Mouse (Mus musculus) cerebellum, adult 2 months (tissue): ENCODE results near the gene 4930404N11Rik. TPM values are rescaled to one million over a fixed set of nuclear protein-coding genes. Genes with fewer than 3 reads are reported as not detected.

ENCODE experiments used
- DNase-seq, 2 experiments: peaks; one replicate each; pipeline ENCODE4 v3.0.0; 2021
- H3K27ac ChIP-seq: fragments of 200-500 bp; 2 replicates; pipeline ENCODE4 v1.5.1; 2012; ENCODE audit warnings: low read length, control low read depth, inconsistent platforms; ENCODE audit not compliant: insufficient read depth
- H3K27me3 ChIP-seq: fragments of 200-500 bp; 2 replicates; pipeline ENCODE4 v1.6.1; 2012; ENCODE audit warnings: inconsistent platforms, mild to moderate bottlenecking, low read length, moderate library complexity; ENCODE audit not compliant: control insufficient read depth, insufficient read depth
- H3K4me1 ChIP-seq: fragments of 200-500 bp; 2 replicates; pipeline ENCODE4 v1.6.1; 2011; ENCODE audit warnings: low read length; ENCODE audit not compliant: control insufficient read depth, insufficient read depth
- H3K4me3 ChIP-seq: fragments of 200-500 bp; replicated peaks from 2 replicates; pipeline ENCODE3; 2011; ENCODE audit warnings: mild to moderate bottlenecking, low read depth, low read length, control low read depth; ENCODE audit not compliant: insufficient read depth
- CTCF ChIP-seq: fragments of 200-500 bp; IDR thresholded peaks from 2 replicates; pipeline ENCODE4 v1.5.1; 2011; ENCODE audit warnings: low read depth, mild to moderate bottlenecking, control low read depth, low read length, moderate library complexity, borderline replicate concordance; ENCODE audit not compliant: insufficient read depth
- POLR2A ChIP-seq: fragments of 200-500 bp; IDR thresholded peaks from 2 replicates; pipeline ENCODE4 v1.6.1; 2011; ENCODE audit warnings: low read length, control low read depth, borderline replicate concordance; ENCODE audit not compliant: insufficient read depth
- WGBS: fragments of 180-500 bp; shearing (Covaris S2); methylation state at CpG from one replicate; pipeline ENCODE4 v1.1.7; 2018; 5-methylcytosine and 5-hydroxymethylcytosine counted together
- polyA plus RNA-seq: library from polyadenylated mRNA; depleted of rRNA; stranded (reverse); fragments of >200 nt; gene quantifications from 2 replicates; pipeline ENCODE4 v1.2.3, GENCODE M21; 2012

Gene 4930404N11Rik
- polyA plus RNA-seq, 1 experiment = 0.36 TPM

- no peak for DNase-seq
- peaks cover 15% of the 10 kb centered on the region for H3K4me1 ChIP-seq
- TF ChIP-seq CTCF (no peak), POLR2A (no peak)
- no peak overlapping the region for H3K27ac ChIP-seq
- no peak overlapping the region for H3K4me3 ChIP-seq
- H3K27me3 ChIP-seq = no peaks in the 10 kb centered on the region
- 54% methylated on average over 6 of the region's 6 CpGs for WGBS
These were observed 1.5 kb upstream of the 4930404N11Rik start for GRCm38 (mm10) chr10:81367207-81367495.

GRCm38 (mm10) chr10:81366477-81367206 is 1.0 kb upstream of the 4930404N11Rik start:
- Histone ChIP-seq H3K4me3 (no peak overlapping the region), H3K4me1 (peaks cover 15% of the 10 kb centered on the region), H3K27ac (no peak overlapping the region), H3K27me3 (no peaks in the 10 kb centered on the region)
- TF ChIP-seq CTCF = no peak
- DNase-seq = no peak
- WGBS = 58% methylated on average over 6 of the region's 6 CpGs

- peak in 1 of 2 experiments; percentile 41 for DNase-seq
- no peak overlapping the region for H3K27ac ChIP-seq
- WGBS = 38% methylated on average over 4 of the region's 4 CpGs
- H3K27me3 ChIP-seq = no peaks in the 10 kb centered on the region
- no peak for TF ChIP-seq POLR2A
- TF ChIP-seq CTCF = no peak
- H3K4me3 ChIP-seq = no peak overlapping the region
- peaks cover 16% of the 10 kb centered on the region for H3K4me1 ChIP-seq
These were observed 543 bp downstream of the 4930404N11Rik start for GRCm38 (mm10) chr10:81365073-81365472.

GRCm38 (mm10) chr10:81364666-81365065 is 950 bp downstream of the 4930404N11Rik start:
- H3K4me3 ChIP-seq = no peak overlapping the region
- 15% methylated on average over 28 of the region's 28 CpGs for WGBS
- no peak overlapping the region for H3K27ac ChIP-seq
- no peak for TF ChIP-seq POLR2A
- no peak for TF ChIP-seq CTCF
- DNase-seq = peak in 1 of 2 experiments; percentile 53
- peaks cover 20% of the 10 kb centered on the region for H3K4me1 ChIP-seq
- no peaks in the 10 kb centered on the region for H3K27me3 ChIP-seq

GRCm38 (mm10) chr10:81363436-81364346 is 1.9 kb downstream of the 4930404N11Rik start:
- Histone ChIP-seq H3K4me1 (peaks cover 27% of the 10 kb centered on the region), H3K27me3 (no peaks in the 10 kb centered on the region), H3K27ac (no peak overlapping the region), H3K4me3 (no peak overlapping the region)
- WGBS = 46% methylated on average over 54 of the region's 54 CpGs
- no peak for TF ChIP-seq CTCF
- no peak for TF ChIP-seq POLR2A
- DNase-seq = no peak

GRCm38 (mm10) chr10:81362336-81362949 is 3.2 kb downstream of the 4930404N11Rik start:
- Histone ChIP-seq H3K4me1 (peaks cover 30% of the 10 kb centered on the region), H3K27ac (no peak overlapping the region), H3K4me3 (no peak overlapping the region), H3K27me3 (no peaks in the 10 kb centered on the region)
- no peak for DNase-seq
- no peak for TF ChIP-seq CTCF
- no peak for TF ChIP-seq POLR2A
- whole genome bisulfite sequencing = 82% methylated on average over 12 of the region's 12 CpGs

- TF ChIP-seq CTCF (no peak), POLR2A (no peak)
- WGBS = 74% methylated on average over 8 of the region's 8 CpGs
- no peak overlapping the region for H3K27ac ChIP-seq
- DNase-seq = no peak
- no peaks in the 10 kb centered on the region for H3K27me3 ChIP-seq
- peaks cover 34% of the 10 kb centered on the region for H3K4me1 ChIP-seq
- H3K4me3 ChIP-seq = no peak overlapping the region
These were observed 4.9 kb downstream of the 4930404N11Rik start for GRCm38 (mm10) chr10:81360721-81361120.
